Mouse (Mus musculus): ENCODE measurements around the gene Thtpa.

Gene Thtpa

GRCm38 (mm10) chr14:55094704-55095231, at the start of gene Thtpa:
Thtpa (plus strand) TSS chr14:55094784.
- DNase-seq (ENCODE audit: low spot score in 2 of 2) = peak in 1 of 2 experiments; percentile 79

- DNase-seq (ENCODE audit: low spot score in 2 of 2) = no peak
Measured at GRCm38 (mm10) chr14:55047971-55048531, 46.5 kb upstream of the Thtpa start.

- DNase-seq (ENCODE audit: low spot score in 2 of 2) = peak in 1 of 2 experiments; percentile 79
Measured at GRCm38 (mm10) chr14:55052496-55052895, 42.1 kb upstream of the Thtpa start.

GRCm38 (mm10) chr14:55053050-55053449, 41.5 kb upstream of the Thtpa start:
- no peak for DNase-seq (ENCODE audit: low spot score in 2 of 2)

- peak; percentile 83 to 91 for DNase-seq (ENCODE audit: low spot score in 2 of 2)
Measured at GRCm38 (mm10) chr14:55053708-55054190, 40.8 kb upstream of the Thtpa start.

- peak in 1 of 2 experiments; percentile 69 for DNase-seq (ENCODE audit: low spot score in 2 of 2)
Measured at GRCm38 (mm10) chr14:55054191-55054749, 40.3 kb upstream of the Thtpa start.

GRCm38 (mm10) chr14:55055167-55055834, 39.3 kb upstream of the Thtpa start:
- DNase-seq (ENCODE audit: low spot score in 2 of 2) = peak; percentile 79 to 95

GRCm38 (mm10) chr14:55059009-55059408, 35.6 kb upstream of the Thtpa start:
- DNase-seq (ENCODE audit: low spot score in 2 of 2) = no peak

- no peak for DNase-seq (ENCODE audit: low spot score in 2 of 2)
Measured at GRCm38 (mm10) chr14:55059931-55060330, 34.7 kb upstream of the Thtpa start.

- no peak for DNase-seq (ENCODE audit: low spot score in 2 of 2)
Measured at GRCm38 (mm10) chr14:55061845-55062244, 32.7 kb upstream of the Thtpa start.

- DNase-seq (ENCODE audit: low spot score in 2 of 2) = peak in 1 of 2 experiments; percentile 75
Measured at GRCm38 (mm10) chr14:55062626-55063025, 32.0 kb upstream of the Thtpa start.

- DNase-seq (ENCODE audit: low spot score in 2 of 2) = no peak
Measured at GRCm38 (mm10) chr14:55063117-55063516, 31.5 kb upstream of the Thtpa start.

GRCm38 (mm10) chr14:55063581-55064381, 30.8 kb upstream of the Thtpa start:
- DNase-seq (ENCODE audit: low spot score in 2 of 2) = peak in 1 of 2 experiments; percentile 32

GRCm38 (mm10) chr14:55064481-55065370, 29.9 kb upstream of the Thtpa start:
- DNase-seq (ENCODE audit: low spot score in 2 of 2) = no peak

GRCm38 (mm10) chr14:55065391-55065790, 29.2 kb upstream of the Thtpa start:
- no peak for DNase-seq (ENCODE audit: low spot score in 2 of 2)

GRCm38 (mm10) chr14:55066042-55066441, 28.5 kb upstream of the Thtpa start:
- no peak for DNase-seq (ENCODE audit: low spot score in 2 of 2)

GRCm38 (mm10) chr14:55071756-55072155, 22.8 kb upstream of the Thtpa start:
- DNase-seq (ENCODE audit: low spot score in 2 of 2) = no peak

- no peak for DNase-seq (ENCODE audit: low spot score in 2 of 2)
Measured at GRCm38 (mm10) chr14:55074416-55074815, 20.2 kb upstream of the Thtpa start.

- peak in 1 of 2 experiments; percentile 87 for DNase-seq (ENCODE audit: low spot score in 2 of 2)
Measured at GRCm38 (mm10) chr14:55076224-55076623, 18.4 kb upstream of the Thtpa start.

- no peak for DNase-seq (ENCODE audit: low spot score in 2 of 2)
Measured at GRCm38 (mm10) chr14:55076956-55077355, 17.6 kb upstream of the Thtpa start.
